Mouse (Mus musculus) cerebellum, adult 2 months (tissue): ENCODE data around the gene Twf2. TPM values are rescaled to one million over a fixed set of nuclear protein-coding genes. Genes with fewer than 3 reads are reported as not detected.

Experiments used
- DNase-seq, 2 experiments: peaks; one replicate each; pipeline ENCODE4 v3.0.0; 2021
- H3K27ac ChIP-seq: fragments of 200-500 bp; 2 replicates; pipeline ENCODE4 v1.5.1; 2012; ENCODE audit warnings: low read length, control low read depth, inconsistent platforms; ENCODE audit not compliant: insufficient read depth
- H3K27me3 ChIP-seq: fragments of 200-500 bp; 2 replicates; pipeline ENCODE4 v1.6.1; 2012; ENCODE audit warnings: inconsistent platforms, mild to moderate bottlenecking, low read length, moderate library complexity; ENCODE audit not compliant: control insufficient read depth, insufficient read depth
- H3K4me1 ChIP-seq: fragments of 200-500 bp; 2 replicates; pipeline ENCODE4 v1.6.1; 2011; ENCODE audit warnings: low read length; ENCODE audit not compliant: control insufficient read depth, insufficient read depth
- H3K4me3 ChIP-seq: fragments of 200-500 bp; replicated peaks from 2 replicates; pipeline ENCODE3; 2011; ENCODE audit warnings: mild to moderate bottlenecking, low read depth, low read length, control low read depth; ENCODE audit not compliant: insufficient read depth
- CTCF ChIP-seq: fragments of 200-500 bp; IDR thresholded peaks from 2 replicates; pipeline ENCODE4 v1.5.1; 2011; ENCODE audit warnings: low read depth, mild to moderate bottlenecking, control low read depth, low read length, moderate library complexity, borderline replicate concordance; ENCODE audit not compliant: insufficient read depth
- POLR2A ChIP-seq: fragments of 200-500 bp; IDR thresholded peaks from 2 replicates; pipeline ENCODE4 v1.6.1; 2011; ENCODE audit warnings: low read length, control low read depth, borderline replicate concordance; ENCODE audit not compliant: insufficient read depth
- WGBS: fragments of 180-500 bp; shearing (Covaris S2); methylation state at CpG from one replicate; pipeline ENCODE4 v1.1.7; 2018; 5-methylcytosine and 5-hydroxymethylcytosine counted together
- polyA plus RNA-seq: library from polyadenylated mRNA; depleted of rRNA; stranded (reverse); fragments of >200 nt; gene quantifications from 2 replicates; pipeline ENCODE4 v1.2.3, GENCODE M21; 2012

Twf2 gene
- polyA plus RNA-seq, 1 experiment = 54.7 TPM

- DNase-seq = no peak
- Histone ChIP-seq H3K4me1 (peaks cover 4% of the 10 kb centered on the region), H3K4me3 (no peak overlapping the region), H3K27me3 (no peaks in the 10 kb centered on the region), H3K27ac (no peak overlapping the region)
- 83% methylated on average over 8 of the region's 8 CpGs for WGBS
- TF ChIP-seq CTCF (no peak), POLR2A (no peak)
These were observed 34.5 kb downstream of the Twf2 start for GRCm38 (mm10) chr9:106237401-106237800.

- DNase-seq = no peak
- H3K27me3 ChIP-seq = no peaks in the 10 kb centered on the region
- TF ChIP-seq CTCF = no peak
- TF ChIP-seq POLR2A = no peak
- WGBS = 85% methylated on average over 10 of the region's 10 CpGs
- peaks cover 9% of the 10 kb centered on the region for H3K4me1 ChIP-seq
- no peak overlapping the region for H3K4me3 ChIP-seq
- no peak overlapping the region for H3K27ac ChIP-seq
These were observed 35.0 kb downstream of the Twf2 start for GRCm38 (mm10) chr9:106237878-106238277.

GRCm38 (mm10) chr9:106241541-106242164 is 38.7 kb downstream of the Twf2 start:
- Histone ChIP-seq H3K4me3 (no peak overlapping the region), H3K27me3 (no peaks in the 10 kb centered on the region), H3K4me1 (peaks cover 23% of the 10 kb centered on the region), H3K27ac (no peak overlapping the region)
- WGBS = 82% methylated on average over 10 of the region's 10 CpGs
- DNase-seq = no peak
- TF ChIP-seq CTCF (no peak), POLR2A (no peak)

- TF ChIP-seq POLR2A = no peak
- no peak for TF ChIP-seq CTCF
- 17% methylated on average over 19 of the region's 19 CpGs for WGBS
- H3K27ac ChIP-seq = peak overlapping the region; percentile 26
- peaks cover 26% of the 10 kb centered on the region for H3K4me1 ChIP-seq
- H3K4me3 ChIP-seq = no peak overlapping the region
- DNase-seq = peak; percentile 85 to 93
- no peaks in the 10 kb centered on the region for H3K27me3 ChIP-seq
These were observed 40.0 kb downstream of the Twf2 start for GRCm38 (mm10) chr9:106242813-106243488.

GRCm38 (mm10) chr9:106249550-106249949 is 46.6 kb downstream of the Twf2 start:
- peak in 1 of 2 experiments; percentile 21 for DNase-seq
- TF ChIP-seq CTCF (no peak), POLR2A (no peak)
- Histone ChIP-seq H3K27ac (no peak overlapping the region), H3K4me3 (no peak overlapping the region), H3K27me3 (no peaks in the 10 kb centered on the region), H3K4me1 (peaks cover 16% of the 10 kb centered on the region)
- WGBS = 86% methylated on average over 11 of the region's 11 CpGs

- Histone ChIP-seq H3K4me3 (no peak overlapping the region), H3K27me3 (no peaks in the 10 kb centered on the region), H3K4me1 (peaks cover 14% of the 10 kb centered on the region; the same call in 1 of the 2 replicates), H3K27ac (no peak overlapping the region)
- 74% methylated on average over 4 of the region's 4 CpGs for WGBS
- TF ChIP-seq POLR2A (no peak), CTCF (no peak)
- DNase-seq = no peak
These were observed 47.3 kb downstream of the Twf2 start for GRCm38 (mm10) chr9:106250245-106250644.

- peaks cover 11% of the 10 kb centered on the region; the same call in 1 of the 2 replicates for H3K4me1 ChIP-seq
- 70% methylated on average over 8 of the region's 8 CpGs for WGBS
- no peak for TF ChIP-seq CTCF
- no peak for TF ChIP-seq POLR2A
These were observed 48.2 kb downstream of the Twf2 start for GRCm38 (mm10) chr9:106251066-106251465.

GRCm38 (mm10) chr9:106254001-106254400 is 51.1 kb downstream of the Twf2 start:
- TF ChIP-seq POLR2A = no peak
- no peak for TF ChIP-seq CTCF

More at GRCm38 (mm10) chr9:106251066-106251465, 48.2 kb downstream of the Twf2 start:
- Histone ChIP-seq H3K4me3 (no peak overlapping the region), H3K27me3 (no peaks in the 10 kb centered on the region), H3K27ac (no peak overlapping the region)
- DNase-seq = no peak

More at GRCm38 (mm10) chr9:106254001-106254400, 51.1 kb downstream of the Twf2 start:
- WGBS = 96% methylated on average over 2 of the region's 2 CpGs
- Histone ChIP-seq H3K27ac (no peak overlapping the region), H3K27me3 (no peaks in the 10 kb centered on the region), H3K4me1 (no peaks in the 10 kb centered on the region), H3K4me3 (no peak overlapping the region)
- DNase-seq = no peak
